Mouse (Mus musculus) small intestine, adult 2 months (tissue): ENCODE measurements around the gene Map4k5. TPM values are rescaled to one million over a fixed set of nuclear protein-coding genes. Genes with fewer than 3 reads are reported as not detected.

Source experiments
- H3K27ac ChIP-seq: fragments of 200-500 bp; 2 replicates; pipeline ENCODE4 v1.5.1; 2012; ENCODE audit warnings: low read depth, low read length, control low read depth, inconsistent platforms; ENCODE audit not compliant: insufficient read depth
- H3K27me3 ChIP-seq: fragments of 200-500 bp; 2 replicates; pipeline ENCODE4 v1.6.1; 2012; ENCODE audit warnings: mild to moderate bottlenecking, moderate library complexity, low read length, inconsistent platforms; ENCODE audit not compliant: control insufficient read depth, insufficient read depth
- H3K36me3 ChIP-seq: fragments of 200-500 bp; 2 replicates; pipeline ENCODE4 v1.6.1; 2012; ENCODE audit warnings: mild to moderate bottlenecking, low read length, control low read depth, inconsistent platforms; ENCODE audit not compliant: control insufficient read depth, insufficient read depth
- H3K4me1 ChIP-seq: fragments of 200-500 bp; 2 replicates; pipeline ENCODE4 v1.6.1; 2012; ENCODE audit warnings: low read length, inconsistent platforms, mixed read lengths; ENCODE audit not compliant: control insufficient read depth, insufficient read depth, insufficient read length
- H3K4me3 ChIP-seq: fragments of 200-500 bp; 2 replicates; pipeline ENCODE4 v1.5.1; 2012; ENCODE audit warnings: low read depth, mild to moderate bottlenecking, control low read depth, inconsistent platforms, low read length, moderate library complexity
- CTCF ChIP-seq: fragments of 200-500 bp; IDR thresholded peaks from 2 replicates; pipeline ENCODE4 v1.5.1; 2012; ENCODE audit warnings: low read depth, mild to moderate bottlenecking, control low read depth, inconsistent platforms, low read length, moderate library complexity, mixed read lengths; ENCODE audit not compliant: insufficient replicate concordance, insufficient read length; ENCODE audit errors: extremely low read depth
- POLR2A ChIP-seq: fragments of 200-500 bp; IDR thresholded peaks from 2 replicates; pipeline ENCODE4 v1.6.1; 2012; ENCODE audit warnings: low read depth, mild to moderate bottlenecking, control low read depth, inconsistent platforms, low read length, moderate library complexity
- WGBS: fragments of 180-500 bp; shearing (Covaris S2); methylation state at CpG from one replicate; pipeline ENCODE4 v1.1.7; 2018; 5-methylcytosine and 5-hydroxymethylcytosine counted together
- polyA plus RNA-seq: library from polyadenylated mRNA; depleted of rRNA; stranded (reverse); fragments of >200 nt; gene quantifications from 2 replicates; pipeline ENCODE4 v1.2.3, GENCODE M21; 2012

The Map4k5 gene
- polyA plus RNA-seq, 1 experiment: 5.1 TPM

- 96% methylated on average over 10 of the region's 10 CpGs for WGBS
- H3K27ac ChIP-seq: no peak overlapping the region
- peaks cover 6% of the 10 kb centered on the region for H3K36me3 ChIP-seq
- no peak overlapping the region for H3K4me3 ChIP-seq
- H3K4me1 ChIP-seq: no peaks in the 10 kb centered on the region
- H3K27me3 ChIP-seq: no peaks in the 10 kb centered on the region
- no peak for TF ChIP-seq POLR2A
- TF ChIP-seq CTCF: no peak
Observed at GRCm38 (mm10) chr12:69856398-69856797, 36.6 kb downstream of the Map4k5 start.

DNA sequence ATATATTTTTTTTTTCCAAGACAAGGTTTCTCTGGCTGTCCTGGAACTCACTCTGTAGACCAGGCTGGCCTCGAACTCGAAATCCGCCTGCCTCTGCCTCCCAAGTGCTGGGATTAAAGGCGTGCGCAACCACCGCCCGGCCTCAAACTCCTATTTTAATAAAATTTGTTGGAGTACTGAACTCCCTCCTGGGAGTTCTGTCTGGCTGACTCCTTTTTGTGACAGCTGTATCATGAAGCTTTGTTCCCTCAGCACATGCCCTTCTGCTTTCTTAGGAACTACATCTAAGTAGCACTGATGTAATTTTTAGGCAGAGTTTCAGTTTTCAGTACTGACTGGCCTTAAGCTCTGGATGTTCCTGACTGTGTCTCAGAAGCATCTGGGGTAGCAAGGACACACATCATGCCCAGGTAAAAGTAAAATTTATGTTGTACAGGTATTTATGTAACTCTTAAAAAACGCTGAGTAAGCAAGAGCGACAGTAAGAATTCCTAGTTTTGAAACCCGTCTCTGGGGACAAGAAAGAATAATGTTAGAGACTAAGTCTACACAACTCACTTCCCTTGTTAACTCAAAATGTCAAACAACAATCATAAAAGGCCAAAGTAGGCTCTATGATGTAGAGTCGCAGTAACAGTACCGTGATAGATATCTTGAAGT, 37.2 kb downstream of the Map4k5 start:
- Histone ChIP-seq H3K27me3 (no peaks in the 10 kb centered on the region), H3K4me1 (no peaks in the 10 kb centered on the region), H3K4me3 (no peak overlapping the region), H3K27ac (no peak overlapping the region), H3K36me3 (peaks cover 8% of the 10 kb centered on the region)
- TF ChIP-seq CTCF: no peak
- TF ChIP-seq POLR2A: no peak
- WGBS: 95% methylated on average over 12 of the region's 12 CpGs

- H3K4me1 ChIP-seq: no peaks in the 10 kb centered on the region
- peaks cover 8% of the 10 kb centered on the region for H3K36me3 ChIP-seq
- WGBS: 91% methylated on average over 2 of the region's 2 CpGs
- H3K27ac ChIP-seq: no peak overlapping the region
- no peak for TF ChIP-seq CTCF
- no peak for TF ChIP-seq POLR2A
- no peaks in the 10 kb centered on the region for H3K27me3 ChIP-seq
- H3K4me3 ChIP-seq: no peak overlapping the region
Observed at GRCm38 (mm10) chr12:69853942-69854341, 39.1 kb downstream of the Map4k5 start.

- H3K27me3 ChIP-seq: no peaks in the 10 kb centered on the region
- TF ChIP-seq POLR2A: no peak
- no peak for TF ChIP-seq CTCF
- peaks cover 8% of the 10 kb centered on the region for H3K36me3 ChIP-seq
- WGBS: 84% methylated on average over 11 of the region's 11 CpGs
- no peak overlapping the region for H3K4me3 ChIP-seq
- no peaks in the 10 kb centered on the region for H3K4me1 ChIP-seq
- no peak overlapping the region for H3K27ac ChIP-seq
Observed at GRCm38 (mm10) chr12:69853387-69853786, 39.6 kb downstream of the Map4k5 start.

DNA sequence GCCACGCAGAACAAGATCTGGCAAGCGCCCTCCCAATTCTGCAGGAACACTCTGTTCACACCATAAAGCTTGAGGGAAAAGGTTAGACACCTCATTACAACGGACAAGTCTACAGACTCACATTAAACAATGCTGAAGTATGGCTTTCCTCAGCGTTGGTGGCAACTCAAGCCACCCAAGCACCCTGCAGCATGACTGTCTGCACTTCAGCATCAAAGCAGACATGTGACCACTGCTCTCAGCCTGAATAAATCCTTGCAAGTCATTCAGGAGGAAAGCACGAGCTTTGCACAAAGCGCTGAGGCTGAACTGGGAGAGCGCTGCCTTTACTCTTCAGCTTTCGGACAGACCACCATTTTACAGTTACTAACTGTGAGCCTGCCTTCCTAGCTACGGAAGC, 40.7 kb downstream of the Map4k5 start:
- Histone ChIP-seq H3K36me3 (peaks cover 11% of the 10 kb centered on the region), H3K27me3 (no peaks in the 10 kb centered on the region), H3K4me1 (no peaks in the 10 kb centered on the region), H3K27ac (no peak overlapping the region), H3K4me3 (no peak overlapping the region)
- 92% methylated on average over 9 of the region's 9 CpGs for WGBS
- TF ChIP-seq CTCF (no peak), POLR2A (no peak)

DNA sequence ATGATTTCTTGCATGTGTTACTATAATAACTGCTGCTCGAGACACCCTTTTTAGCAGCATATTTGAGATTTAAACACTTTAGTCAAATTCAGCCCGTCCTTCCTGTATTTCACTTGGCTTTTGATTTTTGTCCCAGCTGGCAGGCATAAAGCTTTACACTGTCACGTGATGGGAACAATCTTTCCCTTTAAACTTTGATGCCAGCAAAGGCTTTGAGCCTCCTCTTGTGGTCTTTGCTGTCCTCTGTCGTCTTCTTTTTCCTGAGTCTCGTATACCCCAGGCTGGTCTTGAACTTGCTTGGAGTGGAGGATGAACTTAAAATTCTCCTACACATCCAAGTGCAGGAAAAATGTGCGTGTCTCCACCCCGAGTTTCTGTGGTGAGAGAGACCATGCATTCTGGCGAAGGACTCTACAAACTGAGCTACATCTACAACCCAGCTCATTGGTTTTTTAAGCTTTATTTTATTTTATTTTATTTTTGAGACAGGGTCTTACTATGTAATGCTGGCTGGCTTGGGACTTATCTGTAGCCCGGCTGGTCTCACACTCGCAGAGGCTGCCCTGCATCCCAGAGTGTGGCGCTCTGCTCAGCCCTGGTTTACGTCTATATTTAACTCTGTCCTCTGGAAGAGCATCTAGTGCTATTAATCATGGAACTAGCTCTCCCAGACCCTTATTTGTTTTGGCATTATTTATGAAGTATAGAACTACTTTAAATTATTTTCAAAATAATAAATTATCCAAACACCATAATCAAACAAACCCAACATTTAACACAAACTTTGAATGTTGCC, 44.7 kb downstream of the Map4k5 start:
- peaks cover 20% of the 10 kb centered on the region for H3K36me3 ChIP-seq
- no peak for TF ChIP-seq CTCF
- TF ChIP-seq POLR2A: no peak
- H3K27ac ChIP-seq: no peak overlapping the region
- H3K4me1 ChIP-seq: no peaks in the 10 kb centered on the region
- no peak overlapping the region for H3K4me3 ChIP-seq
- WGBS: 84% methylated on average over 12 of the region's 12 CpGs
- no peaks in the 10 kb centered on the region for H3K27me3 ChIP-seq

GRCm38 (mm10) chr12:69846499-69846898, 46.5 kb downstream of the Map4k5 start:
- WGBS: 95% methylated on average over 9 of the region's 9 CpGs
- no peaks in the 10 kb centered on the region for H3K4me1 ChIP-seq
- TF ChIP-seq CTCF (no peak), POLR2A (no peak)
- H3K27ac ChIP-seq: no peak overlapping the region
- no peak overlapping the region for H3K4me3 ChIP-seq
- peaks cover 21% of the 10 kb centered on the region for H3K36me3 ChIP-seq
- no peaks in the 10 kb centered on the region for H3K27me3 ChIP-seq
